Mouse (Mus musculus) small intestine, adult 2 months (tissue): ENCODE data around the gene Slc16a12.

Experiments
- CTCF ChIP-seq: fragments of 200-500 bp; IDR thresholded peaks from 2 replicates; pipeline ENCODE4 v1.5.1; 2012; ENCODE audit warnings: low read depth, mild to moderate bottlenecking, control low read depth, inconsistent platforms, low read length, moderate library complexity, mixed read lengths; ENCODE audit not compliant: insufficient replicate concordance, insufficient read length; ENCODE audit errors: extremely low read depth
- POLR2A ChIP-seq: fragments of 200-500 bp; IDR thresholded peaks from 2 replicates; pipeline ENCODE4 v1.6.1; 2012; ENCODE audit warnings: low read depth, mild to moderate bottlenecking, control low read depth, inconsistent platforms, low read length, moderate library complexity

- TF ChIP-seq CTCF = no peak
- no peak for TF ChIP-seq POLR2A
Measured at GRCm38 (mm10) chr19:34624663-34625062, 122.4 kb downstream of the Slc16a12 start.
